Mouse (Mus musculus): ENCODE data around the gene Calml4. TPM values are rescaled to one million over a fixed set of nuclear protein-coding genes. Genes with fewer than 3 reads are reported as not detected.

The Calml4 gene
- polyA plus RNA-seq, 1 experiment from 2014 or later: 4.4 TPM

Other genes with a start within 250 kb of the Calml4 start
- gene Itga11, start 180.3 kb upstream of the Calml4 start, polyA plus RNA-seq (2016; fragmentation: Nextera tagmentation; extraction: Ambion mirVana): 0.45 and 2.2 TPM in 2 replicates
- 27.3 and 30.3 TPM in 2 replicates for gene Fem1b, start 46.1 kb upstream of the Calml4 start, polyA plus RNA-seq (2016; fragmentation: Nextera tagmentation; extraction: Ambion mirVana)
- gene Cln6, start 19.3 kb upstream of the Calml4 start, polyA plus RNA-seq (2016; fragmentation: Nextera tagmentation; extraction: Ambion mirVana): 16.4 and 18.5 TPM in 2 replicates
- gene Pias1, start 129.8 kb downstream of the Calml4 start, polyA plus RNA-seq (2016; fragmentation: Nextera tagmentation; extraction: Ambion mirVana): 47.4 and 53.9 TPM in 2 replicates